Mouse (Mus musculus) brain, embryonic 14.5 days (tissue): ENCODE measurements around the gene Klf7.

Experiments used
- CTCF ChIP-seq: fragments of 200-500 bp; IDR thresholded peaks from 2 replicates; pipeline ENCODE4 v1.5.1; 2012; ENCODE audit warnings: inconsistent platforms, mild to moderate bottlenecking, moderate library complexity, borderline replicate concordance; ENCODE audit not compliant: insufficient read depth, insufficient read length; ENCODE audit errors: extremely low read depth
- POLR2A ChIP-seq: fragments of 200-500 bp; IDR thresholded peaks from 2 replicates; pipeline ENCODE4 v1.6.1; 2012; ENCODE audit warnings: mild to moderate bottlenecking, inconsistent platforms, borderline replicate concordance; ENCODE audit not compliant: poor library complexity, insufficient read depth, insufficient read length, severe bottlenecking; ENCODE audit errors: extremely low read depth

DNA sequence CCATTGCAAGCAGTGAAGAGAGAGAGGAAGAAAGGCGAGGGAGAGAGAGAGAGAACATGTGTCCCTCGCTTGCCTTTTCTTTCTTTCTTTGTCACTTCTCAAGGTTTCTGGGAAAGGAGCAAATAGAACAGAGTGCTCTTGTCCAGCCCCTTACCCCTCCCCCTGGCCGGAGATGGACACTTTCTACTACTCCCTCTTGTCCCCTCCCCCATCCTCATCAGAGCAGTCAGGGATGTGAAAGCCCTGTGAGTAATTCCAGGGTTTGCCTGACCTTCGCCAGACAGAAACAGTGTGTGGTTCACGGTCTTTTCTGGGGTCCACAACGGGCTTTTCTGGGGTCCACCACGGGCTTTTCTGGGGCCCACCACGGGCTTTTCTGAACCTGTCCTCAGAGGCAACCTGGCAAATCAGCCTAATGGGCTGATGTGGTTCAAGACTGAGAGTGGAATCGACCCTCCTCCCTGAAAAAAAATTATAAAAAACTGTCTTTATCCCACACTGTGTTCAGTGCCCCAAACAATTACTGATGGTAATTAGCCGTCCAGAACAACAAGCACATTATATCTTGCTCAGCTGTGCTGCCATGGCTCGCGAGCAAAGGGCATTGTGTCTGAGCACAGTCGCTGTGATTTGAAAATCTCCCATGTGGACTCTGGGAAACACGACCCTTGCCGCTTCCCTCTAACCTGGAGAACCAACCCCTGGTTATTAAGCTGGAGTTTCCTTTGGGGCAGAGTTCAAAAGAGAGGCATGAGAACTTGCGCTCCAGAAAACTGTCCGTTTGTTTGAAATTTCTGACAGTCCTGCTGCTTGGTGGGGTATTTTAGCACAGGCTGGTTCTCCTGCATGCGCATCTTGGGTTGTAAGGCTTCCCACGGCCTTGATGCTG lies 127.6 kb downstream of the Klf7 start:
- TF ChIP-seq CTCF = no peak
- TF ChIP-seq POLR2A = no peak
